Mouse (Mus musculus) left cerebral cortex, postnatal 4 days (tissue): ENCODE measurements around the gene Dcpp2. TPM values are rescaled to one million over a fixed set of nuclear protein-coding genes. Genes with fewer than 3 reads are reported as not detected.
"Not testable (repeated sequence)": the region's sequence is repeated elsewhere in the genome, so short reads cannot be mapped to it uniquely, and the experiment has no call there.

Experiments used
- DNase-seq: peaks from one replicate; pipeline ENCODE4 v3.0.0-alpha.2; 2022
- intact Hi-C: fragments of 180-260 bp; cut with DNase I; formaldehyde crosslinking; loops from one replicate; pipeline ENCODE4 v1.15.1; 2025
- total RNA-seq, 2 experiments: library from RNA; stranded (reverse); gene quantifications; 2 replicates each; pipeline ENCODE4 v1.2.3; 2021

Gene Dcpp2
- not detected for total RNA-seq

GRCm38 (mm10) chr17:23880576-23880975, at the start of gene Dcpp2, which contains the start of gene Dcpp1:
Gene Dcpp2 (plus strand): TSS chr17:23880880.
Gene Dcpp1 (plus strand): TSS chr17:23880876.
- intact Hi-C loops, DNase-seq: not testable (repeated sequence)

- no peak for DNase-seq
- intact Hi-C loops, result no loop called here
Measured at GRCm38 (mm10) chr17:23831201-23831600, 49.5 kb upstream of the Dcpp2 start.

- intact Hi-C loops, result no loop called here
- DNase-seq, result no peak
Measured at GRCm38 (mm10) chr17:23836006-23836575, 44.6 kb upstream of the Dcpp2 start, which contains the start of gene Prss33. Gene Prss33 (minus strand): TSS chr17:23836056.

- DNase-seq, result peak; percentile 58
- intact Hi-C loops, result no loop called here
Measured at GRCm38 (mm10) chr17:23841145-23841544, 39.5 kb upstream of the Dcpp2 start.

- no peak for DNase-seq
- intact Hi-C loops, result no loop called here
Measured at GRCm38 (mm10) chr17:23843141-23843811, 37.4 kb upstream of the Dcpp2 start.

GRCm38 (mm10) chr17:23843812-23844273, 36.8 kb upstream of the Dcpp2 start, which contains the start of the genes Prss32 and Prss41:
Gene Prss32 (plus strand): TSS chr17:23843855.
Gene Prss41 (minus strand): TSS chr17:23844172.
- intact Hi-C loops, result no loop called here
- DNase-seq, result peak; percentile 59

- intact Hi-C loops, result loop anchor here (5.0 kb wide), 1 partner anchor 112 kb away; no protein-coding TSS in a partner anchor
Measured at GRCm38 (mm10) chr17:23850028-23850427, 30.7 kb upstream of the Dcpp2 start.

GRCm38 (mm10) chr17:23850853-23851749, 29.6 kb upstream of the Dcpp2 start:
- intact Hi-C loops, result loop anchor here (5.0 kb wide), 1 partner anchor 111 kb away; no protein-coding TSS in a partner anchor
- peak; percentile 69 for DNase-seq

More at GRCm38 (mm10) chr17:23850028-23850427, 30.7 kb upstream of the Dcpp2 start:
- DNase-seq, result no peak

- peak; percentile 77 for DNase-seq
- intact Hi-C loops, result loop anchor here (5.0 kb wide), 1 partner anchor 109 kb away; no protein-coding TSS in a partner anchor
Measured at GRCm38 (mm10) chr17:23853292-23853691, 27.4 kb upstream of the Dcpp2 start.

GRCm38 (mm10) chr17:23854229-23854765, 26.4 kb upstream of the Dcpp2 start:
- intact Hi-C loops, result loop anchor here (5.0 kb wide), 1 partner anchor 108 kb away; no protein-coding TSS in a partner anchor

GRCm38 (mm10) chr17:23857193-23857592, 23.5 kb upstream of the Dcpp2 start:
- no peak for DNase-seq
- intact Hi-C loops, result no loop called here

More at GRCm38 (mm10) chr17:23854229-23854765, 26.4 kb upstream of the Dcpp2 start:
- DNase-seq, result no peak

GRCm38 (mm10) chr17:23857913-23858312, 22.8 kb upstream of the Dcpp2 start:
- no peak for DNase-seq
- intact Hi-C loops, result no loop called here

- intact Hi-C loops, result no loop called here
- DNase-seq, result no peak
Measured at GRCm38 (mm10) chr17:23862926-23863325, 17.8 kb upstream of the Dcpp2 start.

- no peak for DNase-seq
- intact Hi-C loops, result no loop called here
Measured at GRCm38 (mm10) chr17:23867756-23868155, 12.9 kb upstream of the Dcpp2 start, which contains the start of gene Prss21. Gene Prss21 (plus strand): TSS chr17:23868056.

GRCm38 (mm10) chr17:23868513-23868912, 12.2 kb upstream of the Dcpp2 start:
- intact Hi-C loops, result no loop called here
- DNase-seq, result no peak

GRCm38 (mm10) chr17:23873884-23874856, 6.5 kb upstream of the Dcpp2 start:
- intact Hi-C loops, result no loop called here
- peak; percentile 59 for DNase-seq

GRCm38 (mm10) chr17:23876741-23877140, 3.9 kb upstream of the Dcpp2 start:
- intact Hi-C loops, result no loop called here
- DNase-seq, result peak; percentile 28

- intact Hi-C loops, result no loop called here
- peak; percentile 23 for DNase-seq
Measured at GRCm38 (mm10) chr17:23877166-23877565, 3.5 kb upstream of the Dcpp2 start.

GRCm38 (mm10) chr17:23917158-23917557, 36.5 kb downstream of the Dcpp2 start, which contains the start of gene Dcpp3:
Gene Dcpp3 (plus strand): TSS chr17:23917458.
- intact Hi-C loops, result not testable (repeated sequence)

More at GRCm38 (mm10) chr17:23917158-23917557, 36.5 kb downstream of the Dcpp2 start, which contains the start of gene Dcpp3:
- not testable (repeated sequence) for DNase-seq
